Mouse (Mus musculus) neural tube, embryonic 14.5 days (tissue): ENCODE measurements around the gene Pnn. TPM values are rescaled to one million over a fixed set of nuclear protein-coding genes. Genes with fewer than 3 reads are reported as not detected.

Experiments
- polyA plus RNA-seq: library from polyadenylated mRNA; unstranded; fragments of >200 nt; fragmentation: Nextera tagmentation; extraction: Ambion mirVana; gene quantifications from 2 replicates; pipeline ENCODE4 v1.2.1, GENCODE M21; 2014

Gene Pnn
- polyA plus RNA-seq, 1 experiment from 2014 or later, result 86.2 TPM

Other genes starting within 250 kb of the Pnn start
- 127 and 139 TPM in 2 replicates for gene Sec23a, start 54.9 kb upstream of the Pnn start, polyA plus RNA-seq
- 11.9 and 15.2 TPM in 2 replicates for gene Gemin2, start 53.5 kb upstream of the Pnn start, polyA plus RNA-seq
- gene Trappc6b, start 5.4 kb upstream of the Pnn start, polyA plus RNA-seq, result 123 and 129 TPM in 2 replicates
- 38.9 and 41.4 TPM in 2 replicates for gene Mia2, start 28.9 kb downstream of the Pnn start, polyA plus RNA-seq
- 10.2 and 11.1 TPM in 2 replicates for gene Fbxo33, start 152.8 kb downstream of the Pnn start, polyA plus RNA-seq